Mouse (Mus musculus) midbrain, embryonic 14.5 days (tissue): ENCODE measurements around the gene 4933405L10Rik. TPM values are rescaled to one million over a fixed set of nuclear protein-coding genes. Genes with fewer than 3 reads are reported as not detected.

Source experiments
- ATAC-seq: fragments of 200-750 bp; cut with Nextera tagmentation; 2 replicates; pipeline ENCODE4 v1.8.0; 2017; ENCODE audit warnings: moderate number of reproducible peaks, moderate library complexity; ENCODE audit not compliant: low FRiP score, low TSS enrichment
- DNase-seq: peaks from one replicate; pipeline ENCODE4 v3.0.0-alpha.2; 2015
- H3K27ac ChIP-seq: fragments of 300-500 bp; sonication (generic); replicated peaks from 2 replicates; pipeline ENCODE4 v1.5.1; 2014; ENCODE audit warnings: mild to moderate bottlenecking, low read depth, low read length, moderate library complexity
- H3K27me3 ChIP-seq: fragments of 300-500 bp; sonication (generic); 2 replicates; pipeline ENCODE4 v1.6.1; 2014; ENCODE audit warnings: low read length, control low read depth, mixed read lengths; ENCODE audit not compliant: control insufficient read depth, insufficient read depth
- H3K36me3 ChIP-seq: fragments of 300-500 bp; sonication (generic); 2 replicates; pipeline ENCODE4 v1.6.1; 2014; ENCODE audit warnings: low read length, control low read depth; ENCODE audit not compliant: control insufficient read depth, insufficient read depth
- H3K4me1 ChIP-seq: fragments of 300-500 bp; sonication (generic); 2 replicates; pipeline ENCODE4 v1.6.1; 2014; ENCODE audit warnings: mild to moderate bottlenecking, antibody characterized with exemption, low read length, control low read depth; ENCODE audit not compliant: control insufficient read depth, insufficient read depth
- H3K4me2 ChIP-seq: fragments of 300-500 bp; sonication (generic); 2 replicates; pipeline ENCODE4 v1.6.1; 2014; ENCODE audit warnings: mild to moderate bottlenecking, low read length, moderate library complexity
- H3K4me3 ChIP-seq: fragments of 300-500 bp; sonication (generic); replicated peaks from 2 replicates; pipeline ENCODE4 v1.5.1; 2014; ENCODE audit warnings: low read depth, low read length
- H3K9ac ChIP-seq: fragments of 300-500 bp; sonication (generic); replicated peaks from 2 replicates; pipeline ENCODE4 v1.6.1; 2014; ENCODE audit warnings: mild to moderate bottlenecking, low read length, moderate library complexity
- H3K9me3 ChIP-seq: fragments of 300-500 bp; sonication (generic); 2 replicates; pipeline ENCODE4 v1.6.1; 2016; ENCODE audit warnings: low read length, control low read depth, mixed read lengths; ENCODE audit not compliant: control insufficient read depth
- WGBS: fragments of 180-500 bp; shearing (Covaris S2); extraction: QIAGEN DNeasy Blood & Tissue Kit; methylation state at CpG from one replicate; pipeline ENCODE4 v1.1.7; 2014; 5-methylcytosine and 5-hydroxymethylcytosine counted together
- polyA plus RNA-seq: library from polyadenylated mRNA; unstranded; fragments of >200 nt; fragmentation: Nextera tagmentation; extraction: Ambion mirVana; gene quantifications from 2 replicates; pipeline ENCODE4 v1.2.1, GENCODE M21; 2014

The 4933405L10Rik gene
- polyA plus RNA-seq, 1 experiment from 2014 or later, result 0.41 TPM

DNA sequence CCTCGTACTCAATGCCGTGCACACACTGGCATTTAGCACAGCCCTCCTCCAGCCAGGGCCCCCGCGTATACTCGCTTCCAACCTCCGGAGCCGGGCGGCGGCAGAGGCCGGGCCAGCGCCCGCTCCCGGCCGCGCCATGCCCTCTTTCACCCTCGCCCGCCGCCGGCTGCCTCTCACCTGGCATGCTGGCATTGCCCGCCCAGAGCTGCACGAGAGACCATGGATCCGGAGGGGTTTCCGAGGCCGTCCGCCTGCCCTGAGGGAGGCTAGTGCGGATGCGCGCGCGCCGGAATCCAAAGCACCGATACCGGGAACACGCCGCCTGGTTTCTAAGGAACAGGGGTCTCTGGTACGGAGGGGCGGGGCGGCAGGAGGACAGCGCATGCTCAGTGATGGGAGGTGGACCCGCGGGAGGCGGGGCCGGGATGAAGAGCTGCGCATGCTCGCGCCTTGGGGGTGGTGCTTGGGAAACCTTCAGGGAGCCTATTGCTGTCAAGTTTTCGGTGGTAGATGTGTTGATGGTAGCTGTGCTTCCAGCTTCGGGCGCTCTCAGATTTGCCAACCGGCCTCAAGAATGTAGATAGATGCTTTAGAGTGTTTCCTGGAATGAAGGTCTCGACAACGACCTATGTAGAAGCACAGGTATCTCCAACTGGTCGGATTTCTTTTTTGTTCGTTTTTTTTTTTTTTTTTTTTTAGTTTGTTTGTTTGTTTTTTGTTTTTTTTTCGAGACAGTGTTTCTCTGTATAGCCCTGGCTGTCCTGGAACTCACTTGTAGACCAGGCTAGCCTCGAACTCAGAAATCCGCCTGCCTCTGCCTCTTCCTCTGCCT lies 51.0 kb downstream of the 4933405L10Rik start, which contains the start of gene Gfod2:
TSS of gene Gfod2 (minus strand) at position 388 of the 832 bp plus-strand sequence.
- H3K4me2 ChIP-seq, result peak within 1 kb of the TSS; percentile 63
- peak within 1 kb of the TSS; percentile 92 for H3K27ac ChIP-seq
- no peaks in the 10 kb centered on the region for H3K9me3 ChIP-seq
- no peaks in the 10 kb centered on the region for H3K27me3 ChIP-seq
- peak within 1 kb of the TSS; percentile 90 for H3K4me3 ChIP-seq
- WGBS, result 3% methylated on average over 56 of the region's 57 CpGs
- H3K36me3 ChIP-seq, result no peaks in the 10 kb centered on the region
- H3K9ac ChIP-seq, result peak within 1 kb of the TSS; percentile 89
- DNase-seq (peak; percentile 99), ATAC-seq (peak; percentile 97)
- peaks cover 12% of the 10 kb centered on the region for H3K4me1 ChIP-seq

Other genes starting within 250 kb of the 4933405L10Rik start
- gene Tppp3, start 236.1 kb upstream of the 4933405L10Rik start, polyA plus RNA-seq, result 91.3 and 108 TPM in 2 replicates
- gene Zdhhc1, start 210.8 kb upstream of the 4933405L10Rik start, polyA plus RNA-seq, result 25.2 and 26.4 TPM in 2 replicates
- gene Hsd11b2, start 188.9 kb upstream of the 4933405L10Rik start, polyA plus RNA-seq, result 5.9 and 9.7 TPM in 2 replicates
- gene Atp6v0d1, start 141.6 kb upstream of the 4933405L10Rik start, polyA plus RNA-seq, result 227 and 250 TPM in 2 replicates
- 23.8 and 26.2 TPM in 2 replicates for gene Ripor1, start 102.4 kb upstream of the 4933405L10Rik start, polyA plus RNA-seq
- gene Ctcf, start 71.1 kb upstream of the 4933405L10Rik start, polyA plus RNA-seq, result 75.7 and 96.9 TPM in 2 replicates
- 0.82 and 1.1 TPM in 2 replicates for gene Agrp, start 70.3 kb upstream of the 4933405L10Rik start, polyA plus RNA-seq
- 17.8 and 18.0 TPM in 2 replicates for gene Carmil2, start 21.4 kb upstream of the 4933405L10Rik start, polyA plus RNA-seq
- gene Acd, start 6.6 kb upstream of the 4933405L10Rik start, polyA plus RNA-seq, result 86.3 and 106 TPM in 2 replicates
- 51.2 and 53.4 TPM in 2 replicates for gene Pard6a, start 6.5 kb upstream of the 4933405L10Rik start, polyA plus RNA-seq
- gene Enkd1, start 555 bp downstream of the 4933405L10Rik start, polyA plus RNA-seq, result 13.8 and 13.9 TPM in 2 replicates
- gene Gfod2, start 51.0 kb downstream of the 4933405L10Rik start, polyA plus RNA-seq, result 75.4 and 77.8 TPM in 2 replicates
- 12.3 and 12.5 TPM in 2 replicates for gene Ranbp10, start 119.7 kb downstream of the 4933405L10Rik start, polyA plus RNA-seq
- 0.24 and 0.32 TPM in 2 replicates for gene Tsnaxip1, start 120.1 kb downstream of the 4933405L10Rik start, polyA plus RNA-seq
- gene Cenpt, start 145.6 kb downstream of the 4933405L10Rik start, polyA plus RNA-seq, result 46.7 and 55.7 TPM in 2 replicates
- gene Thap11, start 147.5 kb downstream of the 4933405L10Rik start, polyA plus RNA-seq, result 49.8 and 51.5 TPM in 2 replicates
- 217 and 221 TPM in 2 replicates for gene Nutf2, start 152.9 kb downstream of the 4933405L10Rik start, polyA plus RNA-seq
- 47.8 and 49.2 TPM in 2 replicates for gene Edc4, start 173.2 kb downstream of the 4933405L10Rik start, polyA plus RNA-seq
- gene Nrn1l, start 185.9 kb downstream of the 4933405L10Rik start, polyA plus RNA-seq, result 0.78 TPM in 1 of 2 replicates, not detected in the other
- 7.9 and 10.7 TPM in 2 replicates for gene Pskh1, start 192.8 kb downstream of the 4933405L10Rik start, polyA plus RNA-seq
- gene Ctrl, start 226.2 kb downstream of the 4933405L10Rik start, polyA plus RNA-seq, result 2.0 and 4.4 TPM in 2 replicates
- gene Psmb10, start 230.8 kb downstream of the 4933405L10Rik start, polyA plus RNA-seq, result 50.7 and 67.8 TPM in 2 replicates
- 1.0 and 1.5 TPM in 2 replicates for gene Lcat, start 235.7 kb downstream of the 4933405L10Rik start, polyA plus RNA-seq